Mouse (Mus musculus) neutrophil, adult 5-6 weeks (primary cell): Measurements from ENCODE around the gene Cmtr2. TPM values are rescaled to one million over a fixed set of nuclear protein-coding genes. Genes with fewer than 3 reads are reported as not detected.

ENCODE experiments used
- ATAC-seq: fragments of 151-379, 151-347 bp; 2 replicates; pipeline ENCODE4 v1.8.0; 2017; ENCODE audit warnings: mild to moderate bottlenecking, moderate TSS enrichment; ENCODE audit not compliant: insufficient number of reproducible peaks, poor library complexity, low FRiP score, severe bottlenecking; ENCODE audit errors: extremely low read depth
- total RNA-seq: library from RNA; stranded (forward); fragments of 200-1000 nt; gene quantifications from 2 replicates; pipeline ENCODE4 v1.2.3, GENCODE M21; 2017

Cmtr2 gene
- total RNA-seq, 1 experiment from 2014 or later, result 5.6 TPM

DNA sequence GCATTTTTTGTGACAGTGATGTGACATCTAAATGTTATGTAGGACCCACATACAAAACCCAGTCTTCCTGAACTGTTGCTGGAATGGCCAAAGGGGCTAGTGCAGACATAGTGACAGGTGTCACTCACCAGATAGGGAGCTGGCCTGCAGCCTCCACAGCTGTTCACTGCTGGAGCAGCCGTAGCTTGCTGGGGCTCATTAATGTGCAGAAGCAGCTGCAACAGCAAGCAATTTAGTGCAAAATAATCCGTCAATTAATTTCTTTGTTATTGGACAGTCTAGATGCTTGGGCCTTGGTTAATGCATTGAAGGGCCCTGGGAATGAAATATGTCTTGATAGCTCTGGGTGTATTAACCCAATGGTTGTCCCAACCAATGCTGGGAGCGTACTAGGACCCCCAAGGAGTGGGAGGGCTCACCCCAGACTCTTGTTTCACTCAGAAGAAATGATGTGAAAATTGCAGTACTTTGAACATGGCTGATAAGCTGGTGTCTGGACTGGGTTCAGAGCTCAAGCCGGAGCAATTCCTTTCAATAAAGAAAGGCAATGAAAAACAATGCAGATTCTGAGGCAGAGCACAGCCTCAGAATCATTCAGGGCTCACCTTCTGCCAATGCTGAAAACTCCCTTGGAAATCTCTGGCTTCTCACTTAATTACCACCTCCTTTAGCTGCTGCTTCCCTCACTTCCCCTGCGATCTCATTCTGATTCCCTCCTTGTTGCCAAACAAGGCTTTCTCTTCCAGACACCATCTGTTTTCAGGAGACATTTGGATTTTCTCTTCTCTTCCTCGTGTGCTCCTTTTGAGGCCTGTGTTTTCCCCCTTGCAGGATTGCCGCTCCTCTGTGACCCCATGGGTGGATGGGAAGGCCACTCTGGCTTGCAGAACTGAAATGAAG, 27.1 kb downstream of the Cmtr2 start:
- ATAC-seq, result no peak

DNA sequence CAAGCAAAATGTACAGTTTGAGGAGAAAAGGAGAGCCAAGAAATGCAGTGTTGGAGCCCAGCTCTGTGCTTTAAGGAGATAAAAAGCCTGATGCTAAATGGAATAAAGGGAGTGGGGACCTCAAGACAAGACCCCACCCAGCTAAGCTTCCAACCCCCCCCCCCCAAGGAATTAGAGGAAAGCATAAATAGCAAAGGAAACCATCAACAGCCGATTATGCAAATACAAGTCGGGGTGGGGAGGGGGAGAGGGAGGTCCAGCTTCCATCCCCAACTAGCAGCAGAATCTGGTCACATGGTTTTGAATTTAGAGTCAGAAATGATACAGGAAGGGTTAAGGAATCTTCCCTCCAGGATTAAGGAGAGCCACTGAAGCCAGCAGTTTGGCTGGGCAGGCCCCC, 29.1 kb downstream of the Cmtr2 start:
- ATAC-seq, result no peak

DNA sequence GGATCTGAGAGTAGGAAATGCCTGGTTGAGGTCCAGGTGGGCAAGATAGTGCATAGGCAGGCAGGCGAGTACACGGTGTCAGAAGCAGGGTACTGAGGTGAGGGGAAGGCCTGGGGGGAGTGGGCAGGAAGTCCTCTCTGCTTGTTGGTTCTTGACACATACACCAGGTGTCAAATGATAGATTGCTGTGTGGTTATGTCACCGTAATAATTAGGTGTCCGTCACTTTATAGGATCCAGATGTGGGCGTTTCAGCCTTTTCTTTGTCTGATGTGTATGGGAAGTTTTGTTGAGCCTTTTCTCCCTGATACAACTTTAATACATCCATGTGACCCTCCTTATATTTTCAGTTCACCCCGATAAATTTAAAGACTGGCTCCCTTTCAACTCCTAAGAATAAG, 31.8 kb downstream of the Cmtr2 start:
- no peak for ATAC-seq

DNA sequence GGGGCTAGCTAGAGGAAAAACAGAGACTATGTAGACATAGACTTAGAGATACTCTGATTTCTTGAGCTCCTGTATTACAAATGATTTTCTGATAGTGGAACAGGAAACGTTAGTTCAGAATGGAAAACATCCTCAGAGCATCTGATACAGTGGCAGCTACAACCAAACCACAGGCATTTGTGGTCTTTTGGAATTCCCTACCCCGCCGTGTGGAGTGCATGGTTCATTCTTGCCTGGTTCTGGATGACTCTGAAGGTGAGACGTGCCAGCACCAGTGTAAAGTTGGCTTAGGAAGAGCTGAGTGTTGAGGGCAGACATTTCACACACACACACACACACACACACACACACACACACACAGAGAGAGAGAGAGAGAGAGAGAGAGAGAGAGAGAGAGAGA, 38.5 kb downstream of the Cmtr2 start:
- no peak for ATAC-seq

DNA sequence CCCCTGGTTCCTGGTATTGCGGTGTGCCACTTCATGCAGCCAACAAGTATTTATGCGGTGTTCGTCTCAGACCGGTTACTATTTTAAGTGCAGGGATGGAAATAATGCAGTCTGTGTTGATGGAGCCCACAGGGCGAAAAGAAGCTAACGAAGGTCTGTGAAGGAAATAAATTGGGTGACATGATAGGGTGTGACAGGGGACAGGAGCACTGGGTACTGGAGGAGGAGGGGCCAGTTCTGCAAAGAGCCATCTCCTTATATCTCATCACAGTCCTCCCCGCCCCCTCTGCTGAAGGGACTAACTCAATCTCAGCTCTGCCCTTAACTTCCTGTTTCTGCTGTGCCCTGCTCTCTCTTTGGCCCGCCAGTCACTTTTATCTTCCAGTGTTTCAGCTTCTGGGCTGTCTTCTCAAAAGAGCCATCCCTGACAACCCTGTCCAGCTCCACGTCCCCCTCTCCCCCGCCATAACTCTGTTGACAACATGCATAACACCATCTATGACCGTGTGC, 50.4 kb downstream of the Cmtr2 start:
- ATAC-seq, result no peak

DNA sequence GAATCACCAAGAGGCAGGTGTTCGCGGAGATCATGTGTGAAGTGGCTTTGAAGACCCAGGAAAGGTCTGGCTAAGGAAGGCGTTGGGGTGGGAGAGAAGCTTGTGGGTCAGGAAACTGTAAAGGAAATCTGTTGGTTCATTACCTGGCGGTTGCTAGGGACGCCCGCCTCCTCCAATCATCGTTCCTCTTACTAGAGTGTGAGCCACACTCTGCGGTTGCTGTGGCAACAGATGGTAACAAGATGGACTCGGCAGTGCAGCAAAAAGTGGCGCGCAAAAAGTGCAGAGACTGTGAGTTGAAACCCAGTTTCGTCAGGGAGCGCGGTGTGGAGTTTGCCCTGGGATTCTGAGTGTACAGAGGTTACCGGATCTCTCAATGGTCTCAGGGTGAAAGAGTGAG, 51.3 kb downstream of the Cmtr2 start, which contains the start of gene Hydin:
Hydin (plus strand) TSS at position 237 of the 400 bp plus-strand sequence.
- ATAC-seq, result no peak

DNA sequence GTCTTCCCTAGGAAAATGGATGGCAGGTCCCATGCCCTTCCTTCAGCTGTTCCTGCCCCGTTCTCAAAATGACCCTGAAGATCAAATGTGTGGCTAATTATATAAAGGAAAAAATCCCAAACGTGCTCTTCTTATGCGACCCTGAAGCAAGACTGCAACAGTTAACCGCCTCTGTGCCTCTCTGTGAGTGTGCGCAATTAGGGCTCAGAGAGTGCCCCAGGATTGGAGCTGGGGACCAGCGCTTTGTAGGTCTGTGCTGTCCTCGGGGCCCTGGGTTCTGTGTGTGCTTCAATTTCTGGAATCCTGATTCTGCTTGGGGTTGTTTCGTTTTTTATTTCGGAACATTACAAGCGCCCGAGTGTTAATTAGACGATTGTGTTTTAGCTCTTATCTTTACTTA, 51.8 kb downstream of the Cmtr2 start:
- ATAC-seq, result no peak

DNA sequence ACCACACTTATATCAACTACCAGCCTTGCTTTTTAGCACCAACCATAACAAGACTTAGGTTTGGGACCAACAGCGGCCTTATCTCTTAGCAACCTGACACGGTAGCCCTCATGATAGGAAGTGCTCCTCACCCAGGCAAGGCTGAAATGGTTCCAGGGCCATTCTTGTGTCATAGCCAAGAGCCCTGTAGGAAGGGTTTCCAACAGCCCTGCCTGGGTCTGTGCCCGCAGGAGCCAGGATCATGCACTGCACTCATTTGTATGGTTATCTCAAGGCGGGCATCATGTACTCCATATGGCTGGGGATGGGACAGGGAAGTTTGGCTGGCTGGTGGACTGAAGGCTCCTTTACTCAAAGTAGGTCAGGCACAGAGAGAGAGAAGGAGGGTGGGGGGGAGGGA, 55.2 kb downstream of the Cmtr2 start:
- ATAC-seq, result no peak

DNA sequence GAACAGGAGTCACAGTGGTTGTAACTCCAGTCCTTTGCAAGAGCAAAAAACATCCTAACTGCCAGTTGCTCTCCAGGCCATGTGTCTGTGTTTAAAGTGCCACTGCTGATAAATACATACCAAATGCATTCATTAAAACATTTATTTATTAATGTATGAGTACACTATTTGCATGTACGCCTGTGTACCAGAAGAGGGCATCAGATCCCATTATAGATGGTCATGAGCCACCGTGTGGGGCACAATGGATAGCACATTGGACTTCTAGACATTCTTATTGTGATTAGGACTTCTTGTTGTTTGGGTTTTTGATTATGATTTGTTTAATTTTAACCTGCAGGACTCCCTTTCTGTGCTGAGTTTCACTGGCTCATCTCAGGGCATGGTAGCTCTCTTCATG, 57.9 kb downstream of the Cmtr2 start:
- no peak for ATAC-seq

Other genes with a start within 250 kb of the Cmtr2 start
- not detected in 2 replicates for gene Tat, start 225.2 kb upstream of the Cmtr2 start, total RNA-seq
- gene Chst4, start 175.9 kb upstream of the Cmtr2 start, total RNA-seq, result not detected in 2 replicates
- 0.25 and 1.0 TPM in 2 replicates for gene Zfp612, start 135.9 kb upstream of the Cmtr2 start, total RNA-seq
- not detected in 2 replicates for gene Gm21964, start 114.5 kb upstream of the Cmtr2 start, total RNA-seq
- not detected in 2 replicates for gene Gm17720, start 112.9 kb upstream of the Cmtr2 start, total RNA-seq
- not detected in 2 replicates for gene Calb2, start 47.5 kb upstream of the Cmtr2 start, total RNA-seq
- 0.12 TPM in 1 of 2 replicates, not detected in the other for gene Hydin, start 51.3 kb downstream of the Cmtr2 start, total RNA-seq